Mouse (Mus musculus) right cerebral cortex, postnatal 25 days (tissue): Measurements from ENCODE around the gene Tmem185b.

Experiments
- DNase-seq: peaks from one replicate; pipeline ENCODE4 v3.0.0; 2022

The Tmem185b gene

GRCm38 (mm10) chr1:119541570-119541969 is 15.6 kb downstream of the Tmem185b start:
- no peak for DNase-seq

GRCm38 (mm10) chr1:119543316-119543715 is 17.4 kb downstream of the Tmem185b start:
- no peak for DNase-seq

GRCm38 (mm10) chr1:119544611-119545155 is 18.7 kb downstream of the Tmem185b start:
- no peak for DNase-seq

GRCm38 (mm10) chr1:119545164-119545563 is 19.2 kb downstream of the Tmem185b start:
- no peak for DNase-seq

GRCm38 (mm10) chr1:119545671-119546070 is 19.7 kb downstream of the Tmem185b start:
- DNase-seq: no peak

- DNase-seq: no peak
Observed at GRCm38 (mm10) chr1:119546490-119546889, 20.5 kb downstream of the Tmem185b start.

- peak; percentile 78 for DNase-seq
Observed at GRCm38 (mm10) chr1:119548668-119549326, 22.8 kb downstream of the Tmem185b start.

- DNase-seq: no peak
Observed at GRCm38 (mm10) chr1:119549327-119549689, 23.3 kb downstream of the Tmem185b start.

GRCm38 (mm10) chr1:119550064-119550463 is 24.1 kb downstream of the Tmem185b start:
- no peak for DNase-seq

- DNase-seq: no peak
Observed at GRCm38 (mm10) chr1:119551651-119552050, 25.7 kb downstream of the Tmem185b start.

- no peak for DNase-seq
Observed at GRCm38 (mm10) chr1:119555651-119556050, 29.7 kb downstream of the Tmem185b start.

GRCm38 (mm10) chr1:119557641-119558395 is 31.9 kb downstream of the Tmem185b start:
- DNase-seq: no peak

- DNase-seq: no peak
Observed at GRCm38 (mm10) chr1:119565531-119565930, 39.6 kb downstream of the Tmem185b start.

GRCm38 (mm10) chr1:119570134-119570533 is 44.2 kb downstream of the Tmem185b start:
- DNase-seq: no peak
